Mouse (Mus musculus): Measurements from ENCODE around the gene Carmil1.

Carmil1 gene

DNA sequence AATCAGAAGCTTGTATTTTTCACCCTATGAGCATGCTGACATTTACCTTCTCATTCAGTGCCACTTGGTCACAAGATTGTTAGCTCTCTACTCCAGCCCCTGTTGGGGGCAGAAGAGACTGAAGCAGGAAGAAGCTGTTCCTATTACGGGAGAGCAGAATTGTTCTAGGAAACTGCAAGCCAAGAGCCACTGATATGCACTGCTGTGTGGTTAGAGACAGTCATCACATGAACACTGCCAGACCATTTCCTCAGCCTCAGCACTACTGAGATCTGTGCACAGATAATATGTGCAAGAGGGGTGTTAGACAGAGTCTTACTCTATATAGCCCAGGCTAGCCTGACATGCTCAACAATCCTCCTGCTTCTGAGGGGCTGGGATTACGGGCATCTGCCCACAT lies 69.4 kb downstream of the Carmil1 start:
- no peak for DNase-seq (ENCODE audit: low read depth, low spot score)

DNA sequence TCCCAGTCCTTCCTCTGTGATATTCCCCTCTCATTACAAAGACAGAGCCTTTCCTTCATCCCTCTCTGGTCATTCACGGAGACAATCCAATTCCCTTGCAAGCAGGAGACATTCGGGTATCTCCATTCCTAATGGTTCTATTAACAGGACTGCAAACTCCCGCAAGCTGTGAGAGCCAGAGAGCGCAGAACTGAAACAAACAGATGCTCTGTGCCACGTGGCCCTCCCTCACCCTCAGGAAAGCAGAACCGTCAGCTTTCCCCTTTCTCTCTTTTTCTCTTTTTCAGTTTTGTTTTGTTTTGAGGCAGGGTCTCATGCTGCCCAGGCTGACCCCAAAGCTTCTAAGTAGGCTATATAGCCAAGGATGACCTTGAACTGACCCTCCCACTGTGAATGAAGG lies 74.5 kb downstream of the Carmil1 start:
- no peak for DNase-seq (ENCODE audit: low read depth, low spot score)

DNA sequence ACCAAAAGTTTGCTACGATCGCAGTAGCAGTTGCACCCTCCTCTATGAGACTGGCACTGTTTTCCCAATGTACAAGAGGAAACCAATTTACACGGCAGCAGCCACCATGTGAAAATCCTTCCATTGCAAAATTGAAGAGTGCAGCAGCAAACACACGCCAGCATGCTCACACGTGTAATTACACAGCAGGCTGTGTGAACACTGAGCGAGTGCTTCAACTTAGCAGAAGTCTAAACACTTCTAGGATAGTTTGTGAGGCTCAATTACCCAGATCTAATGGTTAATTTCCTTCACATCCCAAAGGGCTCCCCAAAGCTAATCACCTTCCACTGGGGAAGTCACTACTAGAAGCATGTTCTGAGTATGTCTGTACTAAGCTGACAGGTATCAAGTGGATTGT lies 78.3 kb downstream of the Carmil1 start:
- DNase-seq (ENCODE audit: low read depth, low spot score) = no peak

DNA sequence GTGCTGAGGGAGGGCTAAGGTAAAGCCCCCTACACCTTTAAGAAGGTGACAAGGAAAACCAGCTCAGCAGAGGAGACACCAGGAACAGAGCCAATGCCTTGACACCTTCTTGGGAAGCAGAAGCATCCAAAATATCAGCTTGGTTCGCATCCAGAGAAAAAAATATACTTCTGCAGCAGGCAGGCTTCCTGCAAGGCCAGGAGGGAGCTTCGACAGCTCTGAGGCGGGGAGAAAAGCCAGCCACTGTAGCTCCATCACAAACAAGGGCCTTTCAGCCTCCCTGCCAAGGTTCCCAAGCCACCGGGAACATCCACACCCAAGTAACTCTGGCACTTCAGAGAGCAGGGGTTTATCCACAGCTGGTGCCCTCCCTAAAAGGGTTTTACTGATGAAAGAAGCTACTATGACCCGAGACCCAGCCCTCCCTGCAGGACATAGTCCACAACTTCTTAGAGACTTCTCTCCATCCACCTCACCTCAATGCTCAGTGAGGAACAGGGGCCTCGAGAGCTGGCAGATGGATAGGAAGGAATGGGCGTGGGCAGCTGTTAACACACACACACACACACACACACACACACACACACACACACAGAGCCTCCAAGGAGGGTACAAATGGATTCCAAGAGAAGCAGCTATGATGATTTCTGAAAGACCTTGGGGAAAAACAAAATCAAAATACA lies 80.6 kb downstream of the Carmil1 start:
- no peak for DNase-seq (ENCODE audit: low read depth, low spot score)

DNA sequence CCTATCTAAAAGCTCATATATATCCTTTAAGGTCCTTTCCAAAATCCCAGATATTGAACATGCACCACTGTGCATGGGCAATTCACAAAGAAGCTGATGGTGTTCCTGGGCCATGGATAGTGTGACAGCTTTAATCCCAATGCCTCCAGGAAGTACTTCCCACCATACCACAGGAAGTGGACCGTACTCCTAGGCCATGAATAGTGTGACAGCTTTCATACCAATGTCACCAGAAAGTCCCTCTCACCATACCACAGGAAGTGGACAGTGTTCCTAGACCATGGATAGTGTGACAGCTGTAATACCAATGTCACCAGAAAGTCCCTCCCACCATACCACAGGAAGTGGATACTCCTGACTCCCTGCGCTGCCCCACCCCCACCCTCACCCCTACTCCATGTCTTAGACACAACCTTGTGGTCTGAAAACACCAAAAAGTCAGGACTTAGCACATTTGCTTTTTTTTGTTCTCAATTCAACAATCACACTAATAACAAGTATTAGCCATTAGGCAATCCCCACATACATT lies 82.1 kb downstream of the Carmil1 start:
- no peak for DNase-seq (ENCODE audit: low read depth, low spot score)

DNA sequence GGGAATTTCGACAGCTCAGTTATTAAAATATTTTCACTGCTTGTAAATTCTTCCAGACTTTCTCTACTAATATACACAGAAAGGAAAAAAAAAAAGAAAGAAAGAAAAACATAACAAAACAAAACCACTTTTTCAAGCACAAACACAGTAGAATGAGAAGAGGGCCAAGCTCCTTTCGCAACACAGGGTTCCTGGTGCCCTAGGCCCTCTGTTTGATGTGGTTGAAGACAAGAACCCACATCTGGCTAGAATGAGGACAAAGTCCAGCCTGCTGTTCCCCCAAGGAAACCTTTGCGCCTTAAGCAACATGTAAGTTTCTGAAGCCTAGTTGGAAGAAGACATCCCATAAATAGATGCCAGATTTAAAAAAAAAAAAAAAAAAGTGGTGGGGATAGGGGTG lies 85.2 kb downstream of the Carmil1 start:
- DNase-seq (ENCODE audit: low read depth, low spot score) = no peak

DNA sequence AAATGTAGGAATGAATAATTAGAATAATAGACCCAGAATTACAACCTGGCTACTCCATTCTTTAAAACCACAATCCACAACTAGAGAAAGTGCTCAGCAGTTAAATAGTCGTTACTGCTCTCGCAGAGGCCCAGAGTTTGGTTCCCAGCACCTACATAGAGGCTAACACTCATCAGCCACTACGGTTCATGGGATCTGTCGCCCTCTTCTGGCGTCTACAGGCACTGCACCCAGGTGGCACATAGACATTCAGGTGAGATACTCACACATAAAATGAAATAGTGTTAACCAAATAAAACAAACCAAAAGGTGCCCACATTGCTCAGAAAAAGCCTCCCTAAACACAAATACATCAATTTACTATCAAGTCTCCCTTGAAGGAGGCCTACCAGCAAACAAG lies 86.6 kb downstream of the Carmil1 start:
- peak; percentile 49 for DNase-seq (ENCODE audit: low read depth, low spot score)

DNA sequence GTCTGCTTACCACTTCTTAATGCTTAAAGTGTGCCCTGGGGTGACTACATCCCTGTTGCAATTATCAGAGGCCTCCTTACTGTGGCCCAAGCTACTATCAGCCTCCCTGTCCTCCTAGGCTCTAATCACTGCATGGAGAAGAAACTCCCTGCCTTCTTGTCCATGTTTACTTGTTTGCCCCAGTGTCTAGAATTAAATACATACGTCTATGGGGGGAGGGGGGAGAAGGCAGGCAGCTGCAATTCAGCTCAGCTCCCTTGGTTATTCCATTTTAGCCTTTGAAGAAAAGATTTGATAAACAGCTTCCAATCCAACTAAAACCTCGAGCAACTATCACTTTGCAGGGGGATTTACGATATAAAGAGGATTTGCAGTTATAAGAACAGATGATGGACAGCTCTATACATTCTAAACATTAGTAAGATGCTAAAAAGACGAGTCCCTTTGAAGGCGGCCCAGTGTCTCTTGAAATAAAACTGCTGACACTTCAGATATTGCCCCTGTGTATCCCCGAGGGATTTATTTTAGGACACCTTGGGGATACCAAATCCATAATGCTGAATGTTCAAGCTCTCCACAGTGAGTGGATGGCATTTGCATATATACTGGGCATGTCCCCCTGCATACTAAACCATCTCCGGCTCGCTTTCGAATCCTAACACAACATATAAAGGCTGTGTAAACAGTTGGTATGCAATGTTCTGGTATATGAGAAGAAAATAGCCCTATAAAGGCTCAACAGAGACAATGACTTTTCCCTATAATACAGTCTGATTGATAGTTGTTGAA lies 89.5 kb downstream of the Carmil1 start:
- no peak for DNase-seq (ENCODE audit: low read depth, low spot score)

DNA sequence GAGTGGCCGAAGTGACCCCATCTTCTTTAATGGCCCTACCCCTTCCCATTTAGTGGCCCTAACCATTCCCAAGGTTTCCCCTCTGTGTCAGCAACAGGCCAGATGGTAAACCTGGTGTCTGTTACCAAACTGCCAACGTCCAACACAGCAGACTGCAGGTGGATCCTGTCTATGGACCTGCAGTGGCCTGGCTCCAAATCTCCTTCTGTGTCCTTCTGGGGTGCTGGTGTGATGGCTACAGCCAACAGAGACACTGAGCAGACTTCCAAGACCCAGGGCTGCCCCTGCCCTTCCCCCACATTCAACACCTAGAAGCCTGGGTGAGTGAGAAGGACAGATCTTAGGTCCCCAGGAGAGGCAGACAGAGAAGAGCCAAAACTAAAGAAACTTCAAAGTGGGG lies 93.6 kb downstream of the Carmil1 start:
- DNase-seq (ENCODE audit: low read depth, low spot score) = no peak

DNA sequence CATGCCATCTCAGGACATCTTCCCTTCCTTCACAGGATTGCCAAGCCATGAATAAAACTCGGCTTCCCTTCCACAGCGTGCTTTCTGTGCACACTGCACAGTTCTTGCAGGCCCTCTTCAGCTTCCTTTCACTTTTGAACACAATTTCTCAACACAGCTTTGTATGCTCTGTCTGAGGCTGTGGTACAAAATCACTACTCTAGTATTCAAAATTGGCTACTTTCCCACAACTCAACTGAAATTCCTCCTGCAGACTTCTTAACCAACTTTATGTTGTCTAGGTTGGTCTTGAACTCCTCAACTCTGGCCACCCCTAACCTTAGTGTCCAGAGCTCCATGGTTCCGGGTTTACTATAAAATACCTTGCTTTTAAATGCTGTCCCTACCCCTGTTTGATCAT lies 95.0 kb downstream of the Carmil1 start:
- DNase-seq (ENCODE audit: low read depth, low spot score) = no peak

DNA sequence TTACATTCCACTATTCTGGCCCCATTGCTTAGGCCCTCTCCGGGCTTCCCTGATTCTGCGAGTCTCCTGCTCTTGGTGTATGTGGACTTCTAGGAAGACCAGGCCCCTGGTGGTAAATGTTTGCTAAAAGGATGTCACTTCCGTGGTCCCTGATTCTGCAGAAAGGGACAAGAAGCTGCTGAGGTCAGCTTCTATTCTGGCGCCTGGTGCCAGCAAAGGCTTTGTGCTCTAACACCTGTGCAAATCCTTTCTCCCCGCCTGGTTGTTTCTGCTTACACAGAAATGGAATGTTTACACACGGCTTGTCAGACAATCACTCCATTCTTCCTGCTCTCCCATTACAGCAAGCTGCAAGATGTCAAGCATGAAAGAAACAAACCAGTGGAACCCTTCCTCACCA lies 97.7 kb downstream of the Carmil1 start:
- DNase-seq (ENCODE audit: low read depth, low spot score) = no peak

DNA sequence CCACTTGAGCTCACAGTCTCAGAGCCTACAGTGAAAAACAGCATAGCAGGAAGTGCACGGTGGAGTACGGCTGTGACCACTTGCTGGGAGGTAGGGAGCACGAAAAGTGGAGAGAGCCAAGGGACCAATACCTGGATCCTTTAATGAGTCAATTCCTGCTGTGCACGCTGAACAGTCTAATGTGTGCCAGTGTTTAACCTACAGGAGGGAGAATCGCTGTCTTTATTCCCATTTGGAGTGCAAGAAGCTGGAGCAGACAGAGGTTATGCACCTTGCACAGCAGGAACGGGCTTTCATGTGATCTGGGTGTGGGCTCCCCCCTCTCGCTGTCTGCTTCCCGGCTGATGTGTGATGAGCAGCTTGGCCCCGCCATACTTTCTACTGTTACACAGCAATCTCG lies 101.1 kb downstream of the Carmil1 start:
- DNase-seq (ENCODE audit: low read depth, low spot score) = peak; percentile 70

DNA sequence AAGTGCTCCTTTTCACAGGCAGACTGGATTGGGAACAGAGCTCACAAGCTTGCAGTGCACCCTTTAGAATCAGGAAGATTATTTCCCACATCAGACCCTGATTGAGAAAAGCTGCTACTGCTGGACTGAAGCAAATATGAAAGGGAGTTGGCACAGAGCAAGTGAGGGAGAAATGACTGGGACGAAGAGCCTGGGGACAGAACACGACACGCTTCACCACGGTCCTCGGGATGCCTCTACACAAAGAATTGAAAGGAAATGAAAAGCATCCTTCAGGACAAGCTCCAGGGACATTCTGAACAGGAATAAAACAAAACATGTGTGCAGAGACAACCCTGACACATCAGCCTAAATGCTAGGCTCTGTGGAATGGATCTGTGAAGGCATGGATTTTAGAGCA lies 103.0 kb downstream of the Carmil1 start:
- DNase-seq (ENCODE audit: low read depth, low spot score) = no peak

DNA sequence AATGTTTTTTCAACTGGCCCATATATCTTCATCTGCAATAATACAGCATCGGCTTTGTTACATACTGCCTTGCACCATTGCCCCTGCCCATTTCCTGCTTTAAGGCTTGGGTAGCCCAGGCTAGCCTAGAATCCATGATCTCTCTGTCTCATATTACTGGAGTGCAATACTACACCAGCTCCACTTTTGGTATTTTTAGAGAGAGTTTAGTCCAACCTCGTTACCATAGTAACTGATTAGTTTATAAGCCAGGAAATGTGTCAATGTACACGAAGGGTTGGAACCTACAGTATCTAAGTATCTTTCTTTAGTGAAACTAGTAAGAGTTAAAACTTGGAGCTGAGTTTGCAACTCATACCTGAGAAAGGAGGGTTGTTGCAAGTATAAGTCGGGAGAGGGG lies 103.8 kb downstream of the Carmil1 start:
- no peak for DNase-seq (ENCODE audit: low read depth, low spot score)

DNA sequence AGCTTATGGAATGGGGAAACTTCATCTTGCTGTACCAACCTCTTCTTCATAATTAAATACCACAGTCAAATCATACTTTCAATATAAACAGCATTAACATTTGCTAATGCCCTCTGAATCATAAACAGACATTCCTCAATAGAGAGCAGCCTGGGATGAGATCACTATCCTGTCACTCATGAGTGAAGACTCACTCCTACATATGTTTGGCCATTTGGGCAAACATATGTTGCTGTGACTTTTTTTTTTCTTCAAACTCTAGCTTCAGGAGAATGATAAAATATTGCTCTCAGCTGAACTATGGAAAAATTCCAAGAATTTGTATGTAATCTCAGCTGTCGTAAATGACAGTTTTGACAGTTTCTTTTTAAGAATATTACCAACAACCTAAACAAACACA lies 110.9 kb downstream of the Carmil1 start:
- DNase-seq (ENCODE audit: low read depth, low spot score) = no peak

DNA sequence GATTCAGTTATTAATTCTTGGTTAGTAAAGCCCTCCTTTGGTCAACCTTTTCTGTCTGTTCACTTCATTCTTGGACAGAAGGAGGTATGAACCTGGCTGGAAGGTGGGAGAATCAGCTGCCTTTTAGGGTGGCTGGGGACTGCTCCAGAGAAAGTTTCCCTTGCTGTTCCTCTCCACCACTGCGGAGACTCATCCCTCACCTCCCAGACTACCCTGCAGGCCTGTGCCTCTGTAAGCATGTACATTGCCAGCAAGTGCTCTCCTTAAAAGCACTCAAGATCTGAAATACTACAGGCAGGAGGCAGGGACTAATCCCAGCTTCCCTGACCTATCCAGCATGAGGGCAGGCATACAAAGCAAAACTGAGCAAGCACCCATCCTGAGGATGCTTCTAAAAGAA lies 117.2 kb downstream of the Carmil1 start:
- no peak for DNase-seq (ENCODE audit: low read depth, low spot score)

DNA sequence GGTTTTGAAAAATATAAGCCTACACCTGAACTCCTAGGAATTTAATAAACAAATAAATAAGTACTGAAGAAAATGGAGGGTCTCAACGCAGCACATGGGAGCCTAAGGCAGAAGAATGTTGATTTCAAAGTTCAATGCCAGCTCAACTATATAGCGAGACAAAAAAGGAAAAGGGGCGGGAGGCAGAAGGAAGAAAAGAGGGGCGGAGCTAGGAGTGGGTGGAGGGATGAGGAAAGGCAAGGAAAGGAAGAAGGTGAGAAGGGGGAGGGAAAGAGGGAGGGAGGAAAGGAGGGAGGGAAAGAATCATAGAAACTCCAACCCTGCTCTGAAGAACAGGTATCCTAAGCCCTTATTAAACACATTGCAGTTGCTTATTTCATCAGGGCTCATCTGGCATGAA lies 119.5 kb downstream of the Carmil1 start:
- DNase-seq (ENCODE audit: low read depth, low spot score) = no peak

DNA sequence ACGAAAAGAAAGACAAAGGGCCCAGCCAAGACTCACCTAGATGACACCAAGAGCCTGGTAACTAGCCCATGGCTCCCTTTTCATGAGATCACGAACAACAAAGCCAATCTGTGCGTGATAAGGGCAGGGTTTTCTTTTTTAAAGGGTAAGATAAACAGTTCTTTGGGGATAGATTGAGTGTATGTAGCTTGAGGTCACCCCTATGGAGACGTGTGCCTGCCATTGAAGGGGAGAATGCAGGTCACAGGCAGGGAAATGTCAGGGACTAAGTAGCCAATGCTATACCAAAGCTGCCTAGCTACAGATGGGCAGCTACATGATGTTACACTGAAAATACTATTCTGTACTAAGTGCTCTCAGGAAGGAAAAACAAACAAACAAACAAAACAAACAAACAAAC lies 120.6 kb downstream of the Carmil1 start:
- no peak for DNase-seq (ENCODE audit: low read depth, low spot score)

DNA sequence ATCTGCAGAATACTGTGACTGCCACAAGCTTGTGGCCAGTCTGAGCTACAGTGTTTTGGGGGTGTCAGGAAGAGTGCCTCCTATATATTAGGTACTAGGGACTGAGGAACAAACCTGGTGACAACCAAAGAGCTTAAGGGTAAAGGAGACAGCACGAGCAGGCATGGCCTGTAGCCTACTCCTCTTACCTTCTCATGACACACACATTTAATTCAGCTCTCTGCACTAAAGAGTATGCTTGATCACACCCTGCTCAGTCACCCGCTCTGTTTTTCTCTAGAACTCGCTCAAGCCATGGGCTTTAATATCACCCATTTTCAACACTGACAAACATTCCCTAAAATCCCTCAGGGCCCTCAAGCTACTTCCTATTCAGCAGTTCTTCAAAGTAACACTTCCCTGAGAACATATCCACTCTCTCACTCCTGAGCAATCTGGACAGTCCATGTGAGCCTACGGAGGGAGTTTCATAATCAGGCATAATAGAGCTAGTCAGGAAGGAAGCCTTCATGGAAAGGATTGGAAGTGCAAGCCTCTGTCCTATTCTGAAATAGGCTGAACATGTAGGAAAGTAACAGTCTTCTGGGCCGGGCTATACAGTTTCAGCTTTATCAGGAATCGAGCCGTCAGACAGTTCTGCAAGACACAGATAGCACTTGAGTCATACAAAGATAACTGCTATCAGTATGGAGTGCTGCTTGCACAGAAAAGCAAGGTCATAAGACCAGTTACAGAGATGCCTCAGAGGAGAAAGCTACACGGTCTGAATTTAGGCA lies 121.2 kb downstream of the Carmil1 start:
- DNase-seq (ENCODE audit: low read depth, low spot score) = no peak

DNA sequence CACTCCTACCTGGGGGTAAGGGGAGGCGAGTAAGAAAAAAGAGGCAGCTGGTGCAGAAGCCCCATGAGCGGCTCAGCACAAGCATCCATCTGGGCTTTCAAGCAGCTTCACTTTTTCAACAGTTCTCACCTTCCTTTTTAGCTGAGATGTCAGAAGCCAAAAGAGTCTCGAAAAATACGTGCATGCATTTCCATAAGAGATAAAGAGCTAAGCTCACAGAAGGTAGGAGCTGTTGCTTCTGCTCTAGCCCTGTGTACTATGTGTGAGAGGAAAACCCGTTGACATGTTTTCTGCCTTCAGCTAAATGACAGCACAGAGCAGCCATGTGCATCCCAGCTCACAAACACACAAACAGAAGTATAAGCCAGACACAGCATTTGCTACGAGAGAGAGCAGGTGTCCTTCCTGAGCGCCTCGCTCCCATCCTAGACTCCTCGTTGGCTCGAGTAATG lies 123.0 kb downstream of the Carmil1 start:
- DNase-seq (ENCODE audit: low read depth, low spot score) = no peak

DNA sequence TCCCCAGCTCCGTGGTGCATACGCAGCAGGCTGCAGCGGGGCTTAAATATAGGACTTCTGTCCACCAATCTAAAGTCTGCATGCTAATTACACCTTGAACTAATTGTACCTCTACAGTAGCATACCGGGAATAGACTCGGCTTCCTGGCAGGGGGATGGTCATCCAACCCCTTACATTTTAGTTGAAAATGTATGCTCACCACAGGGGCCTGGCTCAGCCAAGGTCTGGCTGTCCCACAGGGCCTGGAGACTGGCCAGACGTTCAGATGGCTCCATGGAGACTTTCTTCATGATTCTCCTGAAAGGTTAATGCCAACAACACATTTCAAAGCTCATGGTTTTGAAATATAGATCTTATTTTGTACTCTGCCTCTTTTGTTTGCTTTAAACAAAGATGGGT lies 125.4 kb downstream of the Carmil1 start:
- peak; percentile 9 for DNase-seq (ENCODE audit: low read depth, low spot score)

Data from ZHBTc4 (cell line).